Mouse (Mus musculus) erythroblast, embryonic 14.5 days (primary cell): ENCODE results near the gene 1700001C02Rik.

Source experiments
- GATA1 ChIP-seq: IDR thresholded peaks from 2 replicates; pipeline ENCODE4 v1.6.1; 2012; ENCODE audit warnings: low read length, inconsistent platforms, mixed read lengths
- TAL1 ChIP-seq: IDR thresholded peaks from 3 replicates; pipeline ENCODE4 v1.6.1; 2012; ENCODE audit warnings: low read length, inconsistent platforms, mixed read lengths

DNA sequence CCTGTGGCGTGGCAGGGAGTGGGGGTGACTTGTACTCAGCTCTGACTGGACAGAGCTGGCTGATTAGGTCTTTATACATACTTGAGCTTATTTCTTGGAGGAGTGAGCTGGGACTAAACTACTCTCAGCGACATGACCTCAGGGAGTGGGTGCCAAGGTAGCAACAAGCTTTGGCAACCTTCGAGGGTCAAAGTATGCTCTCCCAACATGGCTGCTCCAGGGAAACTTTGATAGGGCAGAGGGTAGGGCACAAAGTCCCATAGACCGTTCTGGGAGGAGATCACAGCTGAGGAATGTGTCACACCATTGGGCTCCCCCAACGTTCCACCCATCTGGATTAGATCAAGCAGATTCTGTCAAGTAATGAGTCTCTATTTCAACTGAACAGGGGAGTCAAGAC lies 18.7 kb downstream of the 1700001C02Rik start:
- TF ChIP-seq TAL1 (no peak), GATA1 (no peak)
